Mouse (Mus musculus) midbrain, embryonic 16.5 days (tissue): ENCODE data around the gene Serpinf2. TPM values are rescaled to one million over a fixed set of nuclear protein-coding genes. Genes with fewer than 3 reads are reported as not detected.
A peak's percentile ranks its signal among the peaks of the same experiment; 100 is the strongest.
"Not testable (repeated sequence)": the region's sequence is repeated elsewhere in the genome, so short reads cannot be mapped to it uniquely, and the experiment has no call there.

Source experiments
- ATAC-seq: fragments of 200-750 bp; cut with Nextera tagmentation; 2 replicates; pipeline ENCODE4 v1.8.0; 2017; ENCODE audit warnings: moderate TSS enrichment
- H3K27ac ChIP-seq: fragments of 300-500 bp; sonication (generic); 2 replicates; pipeline ENCODE4 v1.5.1; 2014; ENCODE audit warnings: mild to moderate bottlenecking, low read length, mixed read lengths
- H3K27me3 ChIP-seq: fragments of 300-500 bp; sonication (generic); 2 replicates; pipeline ENCODE4 v1.6.1; 2014; ENCODE audit warnings: low read depth, low read length, mixed read lengths; ENCODE audit not compliant: control insufficient read depth, insufficient read depth
- H3K36me3 ChIP-seq: fragments of 300-500 bp; sonication (generic); 2 replicates; pipeline ENCODE4 v1.6.1; 2014; ENCODE audit warnings: mild to moderate bottlenecking, low read length, moderate library complexity, mixed read lengths; ENCODE audit not compliant: control insufficient read depth, insufficient read depth
- H3K4me1 ChIP-seq: fragments of 300-500 bp; sonication (generic); 2 replicates; pipeline ENCODE4 v1.6.1; 2014; ENCODE audit warnings: mild to moderate bottlenecking, low read length, mixed read lengths; ENCODE audit not compliant: control insufficient read depth, insufficient read depth
- H3K4me2 ChIP-seq: fragments of 300-500 bp; sonication (generic); 2 replicates; pipeline ENCODE4 v1.6.1; 2014; ENCODE audit warnings: mild to moderate bottlenecking, low read length, mixed read lengths
- H3K4me3 ChIP-seq: fragments of 300-500 bp; sonication (generic); 2 replicates; pipeline ENCODE4 v1.5.1; 2014; ENCODE audit warnings: low read depth, mild to moderate bottlenecking, low read length, moderate library complexity, mixed read lengths
- H3K9ac ChIP-seq: fragments of 300-500 bp; sonication (generic); 2 replicates; pipeline ENCODE4 v1.6.1; 2014; ENCODE audit warnings: low read depth, low read length, mixed read lengths
- H3K9me3 ChIP-seq: fragments of 300-500 bp; sonication (generic); replicated peaks from 2 replicates; pipeline ENCODE4 v1.6.1; 2014; ENCODE audit warnings: mild to moderate bottlenecking, low read length, mixed read lengths; ENCODE audit not compliant: control insufficient read depth, poor library complexity, severe bottlenecking
- WGBS: fragments of 180-500 bp; shearing (Covaris S2); extraction: QIAGEN DNeasy Blood & Tissue Kit; methylation state at CpG from one replicate; pipeline ENCODE4 v1.1.7; 2014; 5-methylcytosine and 5-hydroxymethylcytosine counted together
- polyA plus RNA-seq: library from polyadenylated mRNA; unstranded; fragments of >200 nt; fragmentation: Nextera tagmentation; extraction: Ambion mirVana; gene quantifications from 2 replicates; pipeline ENCODE4 v1.2.1, GENCODE M21; 2015

The Serpinf2 gene
- polyA plus RNA-seq, 1 experiment from 2014 or later: not detected

GRCm38 (mm10) chr11:75460844-75461742 lies 21.7 kb upstream of the Serpinf2 start, which contains the start of gene Tlcd2:
TSS of gene Tlcd2 (plus strand) at chr11:75461715.
- peaks cover 2% of the 10 kb centered on the region; the same call in 1 of the 2 replicates for H3K27me3 ChIP-seq
- peak; percentile 96 for ATAC-seq
- H3K9me3 ChIP-seq: no peaks in the 10 kb centered on the region
- peak within 1 kb of the TSS; percentile 79 for H3K9ac ChIP-seq
- H3K36me3 ChIP-seq: peaks cover 11% of the 10 kb centered on the region
- peak within 1 kb of the TSS; percentile 99 for H3K4me2 ChIP-seq
- H3K4me3 ChIP-seq: peak within 1 kb of the TSS; percentile 88
- peak within 1 kb of the TSS; percentile 79 for H3K27ac ChIP-seq
- WGBS: under 1% methylated on average over 46 of the region's 46 CpGs
- peaks cover 23% of the 10 kb centered on the region for H3K4me1 ChIP-seq

DNA sequence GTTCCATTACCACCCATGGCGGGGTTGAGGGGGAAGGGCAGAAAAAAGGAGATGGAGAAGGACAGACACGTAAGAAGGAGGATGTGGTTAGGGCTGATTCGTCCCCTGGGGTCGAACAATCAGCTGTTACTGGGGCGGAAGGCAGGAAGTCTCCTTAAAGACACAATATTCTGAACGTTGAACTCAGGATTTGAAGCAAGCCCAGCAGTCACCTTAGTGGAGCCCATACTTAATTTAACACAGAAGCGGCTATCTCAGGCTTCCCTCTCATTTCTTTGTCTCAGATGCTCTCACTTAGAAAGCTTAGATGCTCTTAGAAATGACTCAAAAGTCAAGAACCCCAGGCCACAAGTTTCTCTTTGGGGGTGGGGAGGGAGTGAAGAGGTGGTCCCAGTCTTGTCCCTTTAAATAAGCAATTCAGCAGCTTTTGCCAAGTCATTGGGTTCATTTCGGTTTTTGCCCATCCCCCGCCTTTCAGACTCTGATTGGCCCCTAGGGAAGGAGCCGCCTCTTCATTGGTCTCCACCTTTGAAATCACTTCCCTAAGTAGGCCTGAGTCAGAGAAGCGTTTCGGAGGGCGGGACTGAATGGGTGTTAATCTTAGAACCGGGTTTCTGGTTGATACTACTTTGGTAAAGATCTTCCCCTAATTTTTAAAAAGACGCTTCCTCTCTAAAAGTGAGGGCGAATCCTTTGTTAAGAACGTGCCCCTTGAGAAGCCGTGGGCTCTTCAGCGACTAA lies 20.9 kb upstream of the Serpinf2 start:
- H3K27ac ChIP-seq: peak overlapping the region; percentile 79
- H3K36me3 ChIP-seq: peaks cover 5% of the 10 kb centered on the region
- peak overlapping the region; percentile 52; the same call in 1 of the 2 replicates for H3K9ac ChIP-seq
- no peaks in the 10 kb centered on the region for H3K9me3 ChIP-seq
- peaks cover 23% of the 10 kb centered on the region for H3K4me1 ChIP-seq
- ATAC-seq: no peak
- H3K27me3 ChIP-seq: peaks cover 2% of the 10 kb centered on the region; the same call in 1 of the 2 replicates
- 2% methylated on average over 19 of the region's 19 CpGs for WGBS
- peak overlapping the region; percentile 88 for H3K4me3 ChIP-seq
- peak overlapping the region; percentile 66 for H3K4me2 ChIP-seq

- Histone ChIP-seq H3K36me3 (no peaks in the 10 kb centered on the region), H3K4me2 (peak overlapping the region; percentile 66), H3K9ac (no peak overlapping the region), H3K27ac (peak overlapping the region; percentile 79; the same call in 1 of the 2 replicates), H3K9me3 (no peaks in the 10 kb centered on the region), H3K4me3 (no peak overlapping the region; the same call in 1 of the 2 replicates), H3K27me3 (peaks cover 2% of the 10 kb centered on the region; the same call in 1 of the 2 replicates), H3K4me1 (peaks cover 28% of the 10 kb centered on the region)
- ATAC-seq: no peak
- 30% methylated on average over 5 of the region's 5 CpGs for WGBS
Observed at GRCm38 (mm10) chr11:75459751-75460102, 20.3 kb upstream of the Serpinf2 start.

DNA sequence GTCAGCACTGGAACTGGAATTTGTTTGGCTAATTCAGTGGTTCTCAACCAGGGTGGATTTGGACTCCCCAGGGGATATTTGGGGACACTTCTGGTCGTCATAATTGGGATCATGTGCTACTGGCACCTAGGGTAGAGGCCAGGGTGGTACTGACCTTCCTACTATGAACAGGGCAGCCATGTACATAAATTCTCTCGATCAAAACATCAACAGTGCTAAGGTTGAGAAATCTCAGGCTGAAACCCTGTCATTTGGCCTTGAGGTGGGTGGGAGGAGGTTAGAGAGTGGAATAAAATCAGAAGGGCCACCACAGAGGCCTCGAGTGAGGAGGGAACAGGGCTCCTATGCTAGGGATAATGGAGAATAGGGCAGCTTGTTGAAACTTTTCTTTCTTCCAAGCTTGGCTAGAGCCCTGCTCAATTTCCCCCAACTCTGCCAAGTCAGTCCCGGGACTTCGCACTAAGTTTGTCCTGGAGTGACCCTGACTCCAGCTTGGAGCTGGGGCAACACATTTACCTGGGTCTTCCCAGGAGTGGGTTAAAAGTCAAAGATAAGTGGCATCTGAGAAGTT lies 19.8 kb upstream of the Serpinf2 start:
- no peaks in the 10 kb centered on the region for H3K36me3 ChIP-seq

GRCm38 (mm10) chr11:75458628-75459041 lies 19.2 kb upstream of the Serpinf2 start:
- no peak overlapping the region for H3K4me2 ChIP-seq
- no peaks in the 10 kb centered on the region for H3K9me3 ChIP-seq
- no peak for ATAC-seq
- WGBS: 88% methylated on average over 8 of the region's 8 CpGs
- peaks cover 32% of the 10 kb centered on the region for H3K4me1 ChIP-seq
- no peaks in the 10 kb centered on the region for H3K36me3 ChIP-seq
- no peak overlapping the region for H3K4me3 ChIP-seq
- no peak overlapping the region for H3K27ac ChIP-seq
- H3K27me3 ChIP-seq: peaks cover 2% of the 10 kb centered on the region; the same call in 1 of the 2 replicates
- H3K9ac ChIP-seq: no peak overlapping the region

More for the DNA sequence above, 19.8 kb upstream of the Serpinf2 start:
- WGBS: 81% methylated on average over 5 of the region's 5 CpGs
- no peak for ATAC-seq
- H3K27me3 ChIP-seq: peaks cover 2% of the 10 kb centered on the region; the same call in 1 of the 2 replicates
- no peak overlapping the region for H3K4me3 ChIP-seq
- H3K4me1 ChIP-seq: peaks cover 28% of the 10 kb centered on the region
- no peak overlapping the region for H3K9ac ChIP-seq
- no peak overlapping the region for H3K4me2 ChIP-seq
- H3K9me3 ChIP-seq: no peaks in the 10 kb centered on the region
- no peak overlapping the region for H3K27ac ChIP-seq

DNA sequence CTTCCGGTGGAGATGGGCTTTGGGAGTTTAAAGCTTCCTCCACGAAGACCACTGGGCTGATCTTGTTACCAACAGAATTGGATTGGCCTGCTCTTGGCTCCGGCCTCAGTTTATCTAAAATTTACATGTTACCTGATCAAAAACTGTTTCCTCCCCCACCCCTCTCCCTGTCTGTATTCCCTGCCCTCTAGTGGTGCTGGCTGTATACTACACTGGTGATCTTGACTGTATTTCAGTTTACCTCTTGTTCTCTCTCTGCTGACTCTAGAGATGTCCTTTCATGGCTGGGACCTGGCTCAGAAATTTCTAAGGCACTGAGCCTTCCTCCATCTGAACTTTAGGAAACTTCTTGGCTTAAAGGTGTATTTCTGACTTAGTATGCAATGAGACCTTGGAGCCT lies 18.8 kb upstream of the Serpinf2 start:
- Histone ChIP-seq H3K4me2 (no peak overlapping the region), H3K4me3 (no peak overlapping the region), H3K27ac (no peak overlapping the region), H3K36me3 (no peaks in the 10 kb centered on the region), H3K9me3 (no peaks in the 10 kb centered on the region), H3K4me1 (peaks cover 35% of the 10 kb centered on the region), H3K27me3 (peaks cover 2% of the 10 kb centered on the region; the same call in 1 of the 2 replicates), H3K9ac (no peak overlapping the region)
- no peak for ATAC-seq
- 12% methylated on average over 3 of the region's 3 CpGs for WGBS

DNA sequence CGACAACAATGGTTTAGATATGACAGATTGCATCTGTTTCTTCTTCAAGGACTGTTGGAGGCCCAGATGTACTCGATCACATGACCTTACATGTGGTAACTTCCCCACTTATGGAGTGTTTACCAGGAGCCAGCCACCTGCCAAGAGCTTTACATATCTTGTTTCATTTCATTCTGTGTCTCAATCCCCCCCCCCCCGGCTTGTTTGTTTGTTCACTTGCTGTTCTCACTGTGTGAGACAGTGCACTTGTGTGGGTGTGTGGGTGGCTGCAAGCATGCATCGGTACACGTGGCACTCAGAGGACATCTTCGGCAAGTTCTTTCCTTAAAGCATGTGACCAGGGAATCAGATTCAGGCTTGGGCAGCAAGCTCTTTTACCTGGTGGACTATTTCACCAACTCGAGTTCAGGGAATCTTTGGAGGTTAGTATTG lies 17.1 kb upstream of the Serpinf2 start:
- H3K4me2 ChIP-seq: no peak overlapping the region
- H3K27ac ChIP-seq: no peak overlapping the region
- peaks cover 23% of the 10 kb centered on the region for H3K4me1 ChIP-seq
- H3K4me3 ChIP-seq: no peak overlapping the region
- no peak overlapping the region for H3K9ac ChIP-seq
- H3K9me3 ChIP-seq: no peaks in the 10 kb centered on the region
- no peaks in the 10 kb centered on the region for H3K36me3 ChIP-seq
- H3K27me3 ChIP-seq: no peaks in the 10 kb centered on the region
- ATAC-seq: no peak
- 87% methylated on average over 7 of the region's 7 CpGs for WGBS

DNA sequence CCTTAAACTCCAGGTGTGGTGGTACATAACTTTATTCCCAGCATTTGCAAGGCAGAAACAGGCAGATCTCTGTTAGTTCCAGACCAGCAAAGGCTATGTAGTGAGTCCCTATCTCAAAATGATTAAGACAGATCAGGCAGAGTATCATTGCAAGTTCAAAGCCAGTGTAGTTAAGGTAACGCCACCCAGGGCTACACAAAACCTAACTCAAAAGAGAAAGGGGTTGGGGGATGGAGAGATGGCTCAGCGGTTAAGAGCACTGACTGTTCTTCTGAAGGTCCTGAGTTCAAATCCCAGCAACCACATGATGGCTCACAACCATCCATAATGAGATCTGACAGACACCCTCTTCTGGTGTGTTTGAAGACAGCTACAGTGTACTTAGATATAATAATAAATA lies 16.6 kb upstream of the Serpinf2 start:
- peaks cover 23% of the 10 kb centered on the region for H3K4me1 ChIP-seq
- 95% methylated on average over 2 of the region's 2 CpGs for WGBS
- H3K27me3 ChIP-seq, H3K9ac ChIP-seq, H3K27ac ChIP-seq, ATAC-seq, H3K36me3 ChIP-seq, H3K4me3 ChIP-seq, H3K9me3 ChIP-seq, H3K4me2 ChIP-seq: not testable (repeated sequence)
